Mouse (Mus musculus) liver, postnatal 0 days (tissue): ENCODE results near the gene Slc25a30.

Source experiments
- CTCF ChIP-seq: sonication (generic); IDR thresholded peaks from 2 replicates; pipeline ENCODE4 v1.5.1; 2016; ENCODE audit warnings: antibody characterized with exemption, low read depth
- EP300 ChIP-seq: IDR thresholded peaks from 2 replicates; pipeline ENCODE4 v1.6.1; 2016; ENCODE audit warnings: antibody characterized with exemption, low read depth, mild to moderate bottlenecking

DNA sequence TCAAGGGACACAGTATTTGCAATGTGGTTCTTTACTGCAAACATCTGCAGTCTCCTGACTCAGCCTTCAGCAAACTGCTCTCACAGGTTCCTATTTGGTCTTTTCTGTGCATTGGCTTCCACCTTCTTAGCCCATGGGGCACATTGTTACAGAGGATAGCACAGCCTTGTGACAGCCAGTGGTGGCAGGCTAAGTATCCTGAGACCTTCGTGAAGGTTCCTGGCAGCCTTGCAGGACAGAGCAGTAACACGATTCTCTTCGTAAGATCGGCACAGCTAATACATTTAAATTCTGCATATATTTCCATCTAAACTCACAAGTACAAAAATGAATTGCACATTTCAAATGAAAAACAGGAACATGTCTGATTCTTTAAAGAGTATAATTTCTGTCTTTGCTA lies 9.1 kb upstream of the Slc25a30 start:
- no peak for TF ChIP-seq CTCF
- TF ChIP-seq EP300, result no peak
